9 mouse cellular contexts compared by ENCODE assay signal in the genomic region with DNA sequence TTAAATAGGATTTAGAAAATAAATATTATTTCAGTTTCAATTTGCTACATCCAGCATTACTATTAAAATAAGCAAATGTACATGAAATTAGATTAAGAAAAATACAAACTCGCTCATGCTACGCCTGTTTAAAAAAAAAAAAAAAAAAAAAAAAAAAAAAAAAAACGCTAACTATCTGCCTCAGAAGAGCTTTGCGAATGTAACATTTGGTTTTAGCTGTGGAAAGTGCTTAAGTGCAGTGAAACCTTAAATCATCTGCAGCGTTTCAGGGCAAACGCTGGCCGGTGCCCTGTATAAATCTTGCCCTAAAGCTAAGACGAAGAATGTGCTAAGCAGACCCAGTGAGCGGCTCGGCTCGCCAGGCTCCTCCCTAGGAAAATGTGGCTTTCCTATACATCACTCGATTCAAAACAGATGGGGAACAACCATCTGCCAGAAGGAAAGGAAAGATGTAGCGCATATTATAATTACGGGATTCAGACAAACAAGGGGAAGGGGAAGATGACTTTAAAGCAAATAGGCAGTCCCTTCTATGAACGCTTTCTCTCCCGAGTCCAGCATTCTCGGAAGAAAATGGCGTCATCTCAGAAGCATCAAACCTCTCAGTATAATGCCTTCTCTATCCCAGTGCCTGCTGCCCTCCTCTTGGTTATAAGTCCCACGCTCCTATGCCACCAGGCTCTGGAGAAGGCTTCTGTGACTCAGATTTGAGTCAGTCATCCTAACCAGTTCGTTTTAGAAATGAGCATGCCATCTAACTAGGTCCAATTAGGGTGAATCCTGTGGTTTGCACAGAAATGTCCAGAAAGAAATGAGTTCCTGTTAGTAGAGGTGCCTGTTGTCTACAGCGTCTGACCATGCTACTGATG.
DNase-seq lines count a peak whose midpoint lies in the region; ATAC-seq and TF ChIP-seq lines count a peak whose summit lies in the region.
"Had no signal": no experiment of that assay in that cellular context is flagged by ENCODE, and none has a peak within 500 bp of the region (broad histone marks: within the 10 kb centered on the region; RNA-seq: fewer than 3 reads in every experiment).

No protein-coding gene starts in this region.

- no peaks in the 10 kb centered on the region for H3K36me3 ChIP-seq in intestine, postnatal 0 days (ENCODE audit: control insufficient read depth, insufficient read depth)
- H3K36me3 ChIP-seq in liver, embryonic 12.5 days, result no peaks in the 10 kb centered on the region

- H3K4me2 ChIP-seq in intestine, postnatal 0 days (replicated peaks; ENCODE audit: low read depth), result peak overlapping the region; percentile 30; the same call in 1 of the 2 replicates
- H3K4me2 ChIP-seq in liver, embryonic 12.5 days, result no peak overlapping the region

- H3K4me1 ChIP-seq in intestine, postnatal 0 days (replicated peaks; ENCODE audit: control insufficient read depth, insufficient read depth, low read length), result no peaks in the 10 kb centered on the region
- H3K4me1 ChIP-seq in liver, embryonic 12.5 days, result peaks cover 8% of the 10 kb centered on the region; the same call in 1 of the 2 replicates

- ATAC-seq in intestine, postnatal 0 days, result no peak
- ATAC-seq in liver, embryonic 12.5 days, result no peak

- peak overlapping the region; percentile 19; the same call in 1 of the 2 replicates for H3K4me3 ChIP-seq in layer of hippocampus, adult 2 months
- no peak overlapping the region for H3K4me3 ChIP-seq in intestine, postnatal 0 days (ENCODE audit: low read depth, low read length)
- H3K4me3 ChIP-seq in liver, embryonic 12.5 days, result no peak overlapping the region

- no peak for DNase-seq in layer of hippocampus, adult 2 months (ENCODE audit: low spot score in 2 of 2)
- no peak for DNase-seq in layer of hippocampus, adult 9-11 months
- peak; percentile 74 for DNase-seq in embryo, embryonic 11 days
- DNase-seq in right cerebral cortex, postnatal 36 days (ENCODE audit: low spot score in 2 of 2), result peak; percentile 8 to 12
- DNase-seq in cerebellum, adult 11-12 months, result no peak
- DNase-seq in spleen, adult 18-20 months, result no peak
- DNase-seq: kidney, postnatal 36 days had no signal

- H3K27ac ChIP-seq in layer of hippocampus, adult 2 months, result peak overlapping the region; percentile 57
- H3K27ac ChIP-seq in intestine, postnatal 0 days (ENCODE audit: low read depth, low read length), result no peak overlapping the region; the same call in none of the 2 replicates
- no peak overlapping the region for H3K27ac ChIP-seq in liver, embryonic 12.5 days

- H3K9me3 ChIP-seq in intestine, postnatal 0 days (ENCODE audit: control insufficient read depth), result no peaks in the 10 kb centered on the region
- no peaks in the 10 kb centered on the region for H3K9me3 ChIP-seq in liver, embryonic 12.5 days (replicated peaks)

- H3K27me3 ChIP-seq in intestine, postnatal 0 days (replicated peaks; ENCODE audit: control insufficient read depth, insufficient read depth, low read length), result no peaks in the 10 kb centered on the region
- H3K27me3 ChIP-seq in liver, embryonic 12.5 days (replicated peaks), result no peaks in the 10 kb centered on the region

- TF ChIP-seq CTCF in layer of hippocampus, adult 2 months (conservative IDR thresholded peaks at IDR 0.05), result no peak
- TF ChIP-seq CTCF in intestine, postnatal 0 days (IDR thresholded peaks at IDR 0.05; ENCODE audit: low read depth), result no peak

- WGBS in intestine, postnatal 0 days, result 63% methylated on average over 21 of the region's 21 CpGs
- 77% methylated on average over 21 of the region's 21 CpGs for WGBS in liver, embryonic 12.5 days (ENCODE audit: insufficient replicate concordance)

- no peak overlapping the region for H3K9ac ChIP-seq in intestine, postnatal 0 days (ENCODE audit: low read depth, low read length)
- H3K9ac ChIP-seq in liver, embryonic 12.5 days, result no peak overlapping the region

Comparison
In these comparisons a context has a peak if more than half of its experiments do, and no peak if none do; other contexts are left out.
1. DNase-seq: peak in embryo, embryonic 11 days (single experiment) and right cerebral cortex, postnatal 36 days (2 of 2); none in layer of hippocampus, adult 2 months (0 of 2), layer of hippocampus, adult 9-11 months (single experiment), cerebellum, adult 11-12 months (single experiment) and spleen, adult 18-20 months (0 of 2).